Mouse (Mus musculus) spleen, adult 2 months (tissue): ENCODE results near the gene Arl9.
"Not testable (repeated sequence)": the region's sequence is repeated elsewhere in the genome, so short reads cannot be mapped to it uniquely, and the experiment has no call there.

Experiments
- CTCF ChIP-seq: fragments of 200-500 bp; IDR thresholded peaks from 2 replicates; pipeline ENCODE4 v1.5.1; 2011; ENCODE audit warnings: mild to moderate bottlenecking, inconsistent platforms; ENCODE audit not compliant: insufficient read depth, insufficient read length, insufficient replicate concordance; ENCODE audit errors: extremely low read depth
- POLR2A ChIP-seq: fragments of 200-500 bp; IDR thresholded peaks from 2 replicates; pipeline ENCODE4 v1.6.1; 2011; ENCODE audit warnings: low read depth, low read length, inconsistent platforms

DNA sequence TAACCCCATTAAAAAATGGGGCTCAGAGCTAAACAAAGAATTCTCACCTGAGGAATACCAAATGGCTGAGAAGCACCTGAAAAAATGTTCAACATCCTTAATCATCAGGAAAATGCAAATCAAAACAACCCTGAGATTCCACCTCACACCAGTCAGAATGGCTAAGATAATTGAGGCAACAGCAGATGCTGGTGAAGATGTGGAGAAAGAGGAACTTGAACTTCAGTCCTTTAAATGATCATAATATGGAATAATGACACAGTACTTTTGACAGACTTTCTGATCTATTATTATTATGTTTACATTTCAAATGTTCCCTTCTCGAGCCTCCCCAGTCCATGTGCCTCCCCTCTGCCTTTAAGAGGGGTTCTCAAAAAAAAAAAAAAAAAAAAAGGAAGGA lies 32.7 kb upstream of the Arl9 start:
- TF ChIP-seq CTCF, POLR2A: not testable (repeated sequence)
